20 mouse cellular contexts compared by ENCODE assay signal in genomic region chr2:146331894-146332476, GRCm38 (mm10).
DNase-seq lines count a peak whose midpoint lies in the region; ATAC-seq lines count a peak whose summit lies in the region.
"Had no signal": no experiment of that assay in that cellular context is flagged by ENCODE, and none has a peak within 500 bp of the region (broad histone marks: within the 10 kb centered on the region; RNA-seq: fewer than 3 reads in every experiment).

No protein-coding gene starts in this region.

- no peak for ATAC-seq in intestine, embryonic 14.5 days (replicated peaks; ENCODE audit: low FRiP score, low TSS enrichment, low read depth)
- no peak for ATAC-seq in intestine, embryonic 15.5 days
- peak; percentile 78 for ATAC-seq in hindbrain, embryonic 11.5 days (ENCODE audit: low FRiP score)
- 0 out of 2 replicates have a peak, but pooled peaks have one; percentile 41 for ATAC-seq in neural tube, embryonic 13.5 days (ENCODE audit: low read depth)
- ATAC-seq: lung, postnatal 0 days had no signal

- no peaks in the 10 kb centered on the region for H3K36me3 ChIP-seq in intestine, embryonic 14.5 days (ENCODE audit: control insufficient read depth, insufficient read depth, low read length)
- H3K36me3 ChIP-seq in intestine, embryonic 15.5 days, result no peaks in the 10 kb centered on the region
- no peaks in the 10 kb centered on the region for H3K36me3 ChIP-seq in embryonic facial prominence, embryonic 10.5 days (replicated peaks)
- no peaks in the 10 kb centered on the region for H3K36me3 ChIP-seq in hindbrain, embryonic 11.5 days (ENCODE audit: control insufficient read depth, insufficient read depth, low read length)
- no peaks in the 10 kb centered on the region for H3K36me3 ChIP-seq in neural tube, embryonic 13.5 days
- H3K36me3 ChIP-seq: limb, embryonic 15.5 days; stomach, embryonic 15.5 days had no signal

- 56% methylated on average over 5 of the region's 5 CpGs for WGBS in intestine, embryonic 14.5 days
- 67% methylated on average over 5 of the region's 5 CpGs for WGBS in intestine, embryonic 15.5 days
- 82% methylated on average over 5 of the region's 5 CpGs for WGBS in embryonic facial prominence, embryonic 10.5 days
- WGBS in hindbrain, embryonic 11.5 days, result 60% methylated on average over 5 of the region's 5 CpGs
- WGBS in neural tube, embryonic 13.5 days, result 38% methylated on average over 5 of the region's 5 CpGs

- peak; percentile 44 for DNase-seq in intestine, embryonic 14.5 days (ENCODE audit: low spot score)
- no peak for DNase-seq in embryonic facial prominence, embryonic 10.5 days (ENCODE audit: low spot score)
- peak; percentile 27 for DNase-seq in hindbrain, embryonic 11.5 days (ENCODE audit: low spot score)
- no peak for DNase-seq in kidney, adult 18-20 months
- no peak for DNase-seq in gastrocnemius, postnatal 4 days (ENCODE audit: low spot score in 2 of 2)
- DNase-seq: cerebellum, adult 2 months; cerebellum, postnatal 36 days; gastrocnemius, postnatal 14 days; heart, adult 2 months; heart, postnatal 4 days; kidney, adult 11 months; thymus, adult 18-20 months; thymus, postnatal 4 days had no signal

- H3K4me2 ChIP-seq in intestine, embryonic 14.5 days (ENCODE audit: low read length), result no peak overlapping the region
- H3K4me2 ChIP-seq in intestine, embryonic 15.5 days (replicated peaks), result no peak overlapping the region
- no peak overlapping the region for H3K4me2 ChIP-seq in hindbrain, embryonic 11.5 days (replicated peaks; ENCODE audit: low read depth, low read length)
- no peak overlapping the region for H3K4me2 ChIP-seq in neural tube, embryonic 13.5 days
- H3K4me2 ChIP-seq: limb, embryonic 15.5 days; liver, embryonic 15.5 days; stomach, embryonic 15.5 days had no signal

- no peaks in the 10 kb centered on the region for H3K9me3 ChIP-seq in intestine, embryonic 14.5 days (ENCODE audit: control insufficient read depth, low read length)
- no peaks in the 10 kb centered on the region for H3K9me3 ChIP-seq in intestine, embryonic 15.5 days
- H3K9me3 ChIP-seq in embryonic facial prominence, embryonic 10.5 days, result no peaks in the 10 kb centered on the region
- no peaks in the 10 kb centered on the region for H3K9me3 ChIP-seq in hindbrain, embryonic 11.5 days (ENCODE audit: control insufficient read depth, low read length)
- no peaks in the 10 kb centered on the region for H3K9me3 ChIP-seq in neural tube, embryonic 13.5 days
- H3K9me3 ChIP-seq: limb, embryonic 15.5 days; liver, embryonic 15.5 days; stomach, embryonic 15.5 days had no signal

- no peak overlapping the region for H3K9ac ChIP-seq in intestine, embryonic 14.5 days (ENCODE audit: low read length)
- H3K9ac ChIP-seq in intestine, embryonic 15.5 days, result no peak overlapping the region
- H3K9ac ChIP-seq in hindbrain, embryonic 11.5 days (ENCODE audit: low read depth, low read length), result no peak overlapping the region
- no peak overlapping the region for H3K9ac ChIP-seq in neural tube, embryonic 13.5 days
- H3K9ac ChIP-seq: limb, embryonic 15.5 days; liver, embryonic 15.5 days; stomach, embryonic 15.5 days had no signal

- no peaks in the 10 kb centered on the region for H3K4me1 ChIP-seq in intestine, embryonic 14.5 days (replicated peaks; ENCODE audit: control insufficient read depth, insufficient read depth, low read length)
- H3K4me1 ChIP-seq in intestine, embryonic 15.5 days (replicated peaks), result no peaks in the 10 kb centered on the region
- H3K4me1 ChIP-seq in embryonic facial prominence, embryonic 10.5 days, result peaks cover 22% of the 10 kb centered on the region
- peaks cover 4% of the 10 kb centered on the region; the same call in 1 of the 2 replicates for H3K4me1 ChIP-seq in hindbrain, embryonic 11.5 days (replicated peaks; ENCODE audit: control insufficient read depth, insufficient read depth, low read length)
- H3K4me1 ChIP-seq in neural tube, embryonic 13.5 days (replicated peaks), result peaks cover 32% of the 10 kb centered on the region
- H3K4me1 ChIP-seq: limb, embryonic 15.5 days; liver, embryonic 15.5 days; stomach, embryonic 15.5 days had no signal

- H3K27me3 ChIP-seq in intestine, embryonic 14.5 days (replicated peaks; ENCODE audit: control insufficient read depth, insufficient read depth, low read length), result no peaks in the 10 kb centered on the region
- no peaks in the 10 kb centered on the region for H3K27me3 ChIP-seq in intestine, embryonic 15.5 days (replicated peaks)
- no peaks in the 10 kb centered on the region; the same call in 1 of the 2 replicates for H3K27me3 ChIP-seq in embryonic facial prominence, embryonic 10.5 days (replicated peaks; ENCODE audit: low read depth, poor library complexity, severe bottlenecking)
- no peaks in the 10 kb centered on the region for H3K27me3 ChIP-seq in hindbrain, embryonic 11.5 days (ENCODE audit: control insufficient read depth, insufficient read depth, low read length)
- peaks cover 13% of the 10 kb centered on the region for H3K27me3 ChIP-seq in neural tube, embryonic 13.5 days
- H3K27me3 ChIP-seq: limb, embryonic 15.5 days; liver, embryonic 15.5 days; stomach, embryonic 15.5 days had no signal

- H3K4me3 ChIP-seq in intestine, embryonic 14.5 days (ENCODE audit: low read depth, low read length), result no peak overlapping the region
- no peak overlapping the region for H3K4me3 ChIP-seq in intestine, embryonic 15.5 days (replicated peaks)
- H3K4me3 ChIP-seq in embryonic facial prominence, embryonic 10.5 days, result no peak overlapping the region
- H3K4me3 ChIP-seq in hindbrain, embryonic 11.5 days (ENCODE audit: low read depth, low read length), result no peak overlapping the region
- H3K4me3 ChIP-seq in neural tube, embryonic 13.5 days, result no peak overlapping the region
- H3K4me3 ChIP-seq: heart, adult 2 months; limb, embryonic 15.5 days; liver, embryonic 15.5 days; stomach, embryonic 15.5 days had no signal

- H3K27ac ChIP-seq in intestine, embryonic 14.5 days (ENCODE audit: low read depth), result no peak overlapping the region
- H3K27ac ChIP-seq in intestine, embryonic 15.5 days, result no peak overlapping the region
- 0 out of 2 replicates have a peak overlapping the region, but pooled peaks have one; percentile 26 for H3K27ac ChIP-seq in embryonic facial prominence, embryonic 10.5 days (replicated peaks)
- peak overlapping the region; percentile 51 for H3K27ac ChIP-seq in hindbrain, embryonic 11.5 days (ENCODE audit: low read depth, low read length)
- H3K27ac ChIP-seq in neural tube, embryonic 13.5 days (replicated peaks), result no peak overlapping the region
- H3K27ac ChIP-seq: heart, adult 2 months; kidney, postnatal 0 days; limb, embryonic 15.5 days; liver, embryonic 15.5 days; stomach, embryonic 15.5 days had no signal

Comparison
In these comparisons a context has a peak if more than half of its experiments do, and no peak if none do; other contexts are left out.
1. ATAC-seq: peak in hindbrain, embryonic 11.5 days (single experiment) and neural tube, embryonic 13.5 days (single experiment); none in intestine, embryonic 14.5 days (single experiment) and intestine, embryonic 15.5 days (single experiment).
2. DNase-seq: peak in intestine, embryonic 14.5 days (single experiment) and hindbrain, embryonic 11.5 days (single experiment); none in embryonic facial prominence, embryonic 10.5 days (single experiment), kidney, adult 18-20 months (single experiment) and gastrocnemius, postnatal 4 days (0 of 2).
3. H3K27ac ChIP-seq: peak in embryonic facial prominence, embryonic 10.5 days (single experiment) and hindbrain, embryonic 11.5 days (single experiment); none in intestine, embryonic 14.5 days (single experiment), intestine, embryonic 15.5 days (single experiment) and neural tube, embryonic 13.5 days (single experiment).